Mouse (Mus musculus) heart, postnatal 0 days (tissue): ENCODE results near the gene Mctp1. TPM values are rescaled to one million over a fixed set of nuclear protein-coding genes. Genes with fewer than 3 reads are reported as not detected.
"Not testable (repeated sequence)": the region's sequence is repeated elsewhere in the genome, so short reads cannot be mapped to it uniquely, and the experiment has no call there.

Experiments used
- ATAC-seq: fragments of 200-750 bp; cut with Nextera tagmentation; 2 replicates; pipeline ENCODE4 v1.8.0; 2017; ENCODE audit warnings: low read depth, moderate number of reproducible peaks, moderate library complexity; ENCODE audit not compliant: insufficient read depth
- DNase-seq: peaks from one replicate; pipeline ENCODE4 v3.0.0-alpha.2; 2016; ENCODE audit warnings: low spot score
- H3K27ac ChIP-seq: fragments of 300-500 bp; sonication (generic); 2 replicates; pipeline ENCODE4 v1.5.1; 2014; ENCODE audit warnings: low read depth, mild to moderate bottlenecking
- H3K27me3 ChIP-seq: fragments of 300-500 bp; sonication (generic); 2 replicates; pipeline ENCODE4 v1.6.1; 2014; ENCODE audit warnings: low read length, mixed read lengths; ENCODE audit not compliant: control insufficient read depth, insufficient read depth
- H3K36me3 ChIP-seq: fragments of 300-500 bp; sonication (generic); replicated peaks from 2 replicates; pipeline ENCODE4 v1.6.1; 2014; ENCODE audit warnings: low read length, mixed read lengths; ENCODE audit not compliant: control insufficient read depth, insufficient read depth
- H3K4me1 ChIP-seq: fragments of 300-500 bp; sonication (generic); 2 replicates; pipeline ENCODE4 v1.6.1; 2014; ENCODE audit warnings: antibody characterized with exemption; ENCODE audit not compliant: control insufficient read depth, insufficient read depth
- H3K4me2 ChIP-seq: fragments of 300-500 bp; sonication (generic); 2 replicates; pipeline ENCODE4 v1.6.1; 2014; ENCODE audit warnings: low read depth, mild to moderate bottlenecking, low read length, moderate library complexity
- H3K4me3 ChIP-seq: fragments of 300-500 bp; sonication (generic); 2 replicates; pipeline ENCODE4 v1.5.1; 2014; ENCODE audit warnings: low read depth, low read length
- H3K9ac ChIP-seq: fragments of 300-500 bp; sonication (generic); replicated peaks from 2 replicates; pipeline ENCODE4 v1.6.1; 2014; ENCODE audit warnings: low read depth, low read length, mixed read lengths
- H3K9me3 ChIP-seq: fragments of 300-500 bp; sonication (generic); replicated peaks from 2 replicates; pipeline ENCODE4 v1.6.1; 2016; ENCODE audit warnings: low read length; ENCODE audit not compliant: control insufficient read depth
- CTCF ChIP-seq: IDR thresholded peaks from 2 replicates; pipeline ENCODE4 v1.5.1; 2016; ENCODE audit warnings: antibody characterized with exemption, control low read depth, low read depth
- EP300 ChIP-seq: IDR thresholded peaks from 2 replicates; pipeline ENCODE4 v1.6.1; 2016; ENCODE audit warnings: antibody characterized with exemption, low read depth
- WGBS: fragments of 180-500 bp; shearing (Covaris S2); extraction: QIAGEN DNeasy Blood & Tissue Kit; methylation state at CpG from one replicate; pipeline ENCODE4 v1.1.7; 2014; 5-methylcytosine and 5-hydroxymethylcytosine counted together
- polyA plus RNA-seq: library from polyadenylated mRNA; unstranded; fragments of >200 nt; fragmentation: Nextera tagmentation; extraction: Ambion mirVana; gene quantifications from 2 replicates; pipeline ENCODE4 v1.2.1, GENCODE M21; 2015
- total RNA-seq: library from RNA; depleted of rRNA; stranded (reverse); fragments of >200 nt; gene quantifications from 2 replicates; pipeline ENCODE4 v1.2.3, GENCODE M21; 2014; ENCODE audit warnings: low replicate concordance

The Mctp1 gene
- total and polyA plus RNA-seq, 2 experiments from 2014 or later = 0.34 TPM; not detected in 1

- Histone ChIP-seq H3K9ac (no peak overlapping the region), H3K4me2 (no peak overlapping the region), H3K4me1 (peaks cover 19% of the 10 kb centered on the region; the same call in 1 of the 2 replicates), H3K27ac (no peak overlapping the region), H3K9me3 (no peaks in the 10 kb centered on the region), H3K36me3 (no peaks in the 10 kb centered on the region), H3K4me3 (no peak overlapping the region), H3K27me3 (no peaks in the 10 kb centered on the region)
- no peak for DNase-seq
- TF ChIP-seq CTCF (no peak), EP300 (no peak)
- ATAC-seq = no peak
These were observed 564.9 kb downstream of the Mctp1 start for GRCm38 (mm10) chr13:76949234-76949633.

GRCm38 (mm10) chr13:76967588-76967987 is 583.3 kb downstream of the Mctp1 start:
- H3K4me1 ChIP-seq = no peaks in the 10 kb centered on the region
- no peaks in the 10 kb centered on the region for H3K27me3 ChIP-seq
- no peak overlapping the region for H3K4me2 ChIP-seq
- no peak overlapping the region for H3K27ac ChIP-seq
- DNase-seq = no peak
- TF ChIP-seq EP300 = no peak
- no peak for TF ChIP-seq CTCF
- H3K9me3 ChIP-seq = no peaks in the 10 kb centered on the region
- H3K36me3 ChIP-seq = no peaks in the 10 kb centered on the region
- H3K4me3 ChIP-seq = no peak overlapping the region
- no peak overlapping the region for H3K9ac ChIP-seq
- ATAC-seq = no peak

GRCm38 (mm10) chr13:76969386-76969785 is 585.1 kb downstream of the Mctp1 start:
- WGBS = 0% methylated on average over 2 of the region's 2 CpGs
- Histone ChIP-seq H3K36me3 (no peaks in the 10 kb centered on the region), H3K27ac (no peak overlapping the region), H3K4me3 (no peak overlapping the region), H3K4me1 (no peaks in the 10 kb centered on the region), H3K9ac (no peak overlapping the region), H3K9me3 (no peaks in the 10 kb centered on the region), H3K27me3 (no peaks in the 10 kb centered on the region), H3K4me2 (no peak overlapping the region)
- TF ChIP-seq EP300 (no peak), CTCF (peak; percentile 78)
- DNase-seq (peak; percentile 14), ATAC-seq (no peak)

- H3K9ac ChIP-seq, H3K4me3 ChIP-seq, H3K36me3 ChIP-seq, H3K4me2 ChIP-seq, ATAC-seq, H3K4me1 ChIP-seq, DNase-seq, H3K27ac ChIP-seq, H3K27me3 ChIP-seq, H3K9me3 ChIP-seq: not testable (repeated sequence)
- WGBS = 84% methylated on average over 3 of the region's 3 CpGs
These were observed 586.7 kb downstream of the Mctp1 start for GRCm38 (mm10) chr13:76971046-76971445.

GRCm38 (mm10) chr13:77002628-77003027 is 618.3 kb downstream of the Mctp1 start:
- Histone ChIP-seq H3K4me1 (no peaks in the 10 kb centered on the region), H3K36me3 (no peaks in the 10 kb centered on the region), H3K27me3 (no peaks in the 10 kb centered on the region), H3K9ac (no peak overlapping the region), H3K9me3 (no peaks in the 10 kb centered on the region), H3K27ac (no peak overlapping the region), H3K4me2 (no peak overlapping the region), H3K4me3 (no peak overlapping the region)
- WGBS = 65% methylated on average over 3 of the region's 3 CpGs
- no peak for TF ChIP-seq CTCF
- TF ChIP-seq EP300 = no peak
- ATAC-seq (no peak), DNase-seq (no peak)

DNA sequence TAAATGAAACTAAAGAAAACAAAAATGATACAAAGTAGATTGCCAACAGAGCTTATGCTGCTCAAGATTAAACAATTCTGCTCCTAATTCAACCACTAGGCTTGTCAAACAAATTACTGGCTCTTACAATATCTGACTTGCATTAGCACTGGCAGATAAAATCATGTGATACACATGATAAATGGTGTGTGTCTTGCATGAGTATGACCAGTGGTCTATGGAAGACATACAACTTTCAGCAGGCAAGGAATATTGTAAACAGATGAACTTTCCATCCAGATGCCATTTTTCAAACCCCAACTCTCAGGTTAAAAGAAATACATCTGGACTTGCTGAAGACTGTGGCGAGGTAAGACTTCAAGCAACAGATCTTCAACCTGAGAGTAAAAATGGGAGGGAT is 619.3 kb downstream of the Mctp1 start:
- Histone ChIP-seq H3K27ac (no peak overlapping the region), H3K36me3 (no peaks in the 10 kb centered on the region), H3K9ac (no peak overlapping the region), H3K9me3 (no peaks in the 10 kb centered on the region), H3K4me3 (no peak overlapping the region), H3K27me3 (no peaks in the 10 kb centered on the region), H3K4me1 (no peaks in the 10 kb centered on the region), H3K4me2 (no peak overlapping the region)
- DNase-seq = no peak
- WGBS = 85% methylated on average over 1 of the region's 1 CpGs
- no peak for ATAC-seq
- TF ChIP-seq EP300 = no peak
- no peak for TF ChIP-seq CTCF
